Mouse (Mus musculus) left cerebral cortex, postnatal 36 days (tissue): ENCODE measurements around the gene Hoxd10. TPM values are rescaled to one million over a fixed set of nuclear protein-coding genes. Genes with fewer than 3 reads are reported as not detected.
A peak's percentile ranks its signal among the peaks of the same experiment; 100 is the strongest.

Experiments
- DNase-seq, 2 experiments: peaks; one replicate each; pipeline ENCODE4 v3.0.0; 2021 to 2022; ENCODE audit warnings: low spot score in 2 of 2, mixed read lengths in 1 of 2
- intact Hi-C: fragments of 180-260 bp; cut with DNase I; formaldehyde crosslinking; loops from one replicate; pipeline ENCODE4 v1.15.1; 2025
- microRNA-seq: library from miRNA; unstranded; fragments of <30 nt; microRNA quantifications from one replicate; pipeline ENCODE4 v1.2.0, GENCODE M21; 2022
- total RNA-seq, 2 experiments: library from RNA; stranded (reverse); gene quantifications; 2 replicates each; pipeline ENCODE4 v1.2.3; 2021

The Hoxd10 gene
- total RNA-seq, 2 experiments from 2014 or later: not detected

- DNase-seq: no peak
- intact Hi-C loops: loop anchor here (5.0 kb wide), 2 partner anchors 43 to 83 kb away; partner anchors contain the start of gene Hoxd10
Observed at GRCm38 (mm10) chr2:74734996-74735811, 43.5 kb downstream of the Hoxd10 start.

- intact Hi-C loops: loop anchor here (5.0 kb wide), 1 partner anchor 84 kb away; no protein-coding TSS in a partner anchor
- no peak for DNase-seq
Observed at GRCm38 (mm10) chr2:74735851-74736687, 44.3 kb downstream of the Hoxd10 start.

GRCm38 (mm10) chr2:74736688-74737577 lies 45.2 kb downstream of the Hoxd10 start:
- intact Hi-C loops: loop anchor here (5.0 kb wide), 1 partner anchor 85 kb away; no protein-coding TSS in a partner anchor
- no peak for DNase-seq

DNA sequence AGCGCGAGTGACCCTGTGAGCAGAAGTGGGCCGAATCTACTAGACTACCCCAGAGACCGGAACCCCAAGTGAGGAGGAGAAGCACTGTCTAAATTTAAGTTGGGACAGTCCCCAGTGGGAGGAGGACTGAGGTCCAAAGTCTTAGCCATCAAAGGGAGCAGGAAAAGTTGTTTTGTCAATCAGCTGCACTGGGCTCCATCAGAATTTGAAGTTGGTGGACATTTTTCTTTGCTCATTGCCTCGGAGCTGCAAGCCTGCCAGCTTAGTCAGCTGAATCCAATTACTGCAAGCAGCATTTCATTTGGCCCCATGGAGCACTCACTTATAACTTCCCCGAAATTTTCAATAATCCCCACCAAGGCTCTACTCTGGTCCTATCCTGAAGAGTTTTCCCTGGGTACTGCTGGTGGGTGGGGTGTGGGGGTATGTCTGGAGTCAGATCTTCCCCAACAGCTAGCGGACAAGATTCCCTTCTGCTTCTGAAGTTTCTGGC lies 45.9 kb downstream of the Hoxd10 start:
- DNase-seq: no peak
- intact Hi-C loops: loop anchor here (5.0 kb wide), 1 partner anchor 85 kb away; no protein-coding TSS in a partner anchor

- intact Hi-C loops: loop anchor here (5.0 kb wide), 1 partner anchor 87 kb away; no protein-coding TSS in a partner anchor
- DNase-seq: no peak
Observed at GRCm38 (mm10) chr2:74738623-74739475, 47.1 kb downstream of the Hoxd10 start.

- DNase-seq: no peak
- intact Hi-C loops: loop anchor here (5.0 kb wide), 1 partner anchor 87 kb away; no protein-coding TSS in a partner anchor
Observed at GRCm38 (mm10) chr2:74739476-74739800, 47.7 kb downstream of the Hoxd10 start.

DNA sequence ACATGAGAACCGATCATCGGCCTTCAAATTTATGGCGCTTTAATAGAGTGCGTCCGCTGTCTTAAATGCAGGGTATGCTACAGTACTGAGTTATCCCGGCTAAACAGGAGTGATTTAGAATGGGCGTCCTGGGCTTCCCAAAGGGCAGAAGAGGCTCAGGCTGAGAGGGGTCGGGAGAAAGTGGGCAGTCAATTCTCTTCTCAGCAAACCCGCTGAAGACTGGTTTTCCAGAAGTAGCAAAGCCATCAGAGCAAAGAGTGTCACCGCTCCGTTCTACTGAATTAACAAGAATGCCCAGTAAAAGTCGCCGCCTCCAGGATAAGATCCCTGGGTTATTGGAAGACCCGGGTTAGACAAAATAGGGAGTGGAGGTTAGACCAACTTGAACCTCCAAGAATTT lies 48.1 kb downstream of the Hoxd10 start:
- no peak for DNase-seq

DNA sequence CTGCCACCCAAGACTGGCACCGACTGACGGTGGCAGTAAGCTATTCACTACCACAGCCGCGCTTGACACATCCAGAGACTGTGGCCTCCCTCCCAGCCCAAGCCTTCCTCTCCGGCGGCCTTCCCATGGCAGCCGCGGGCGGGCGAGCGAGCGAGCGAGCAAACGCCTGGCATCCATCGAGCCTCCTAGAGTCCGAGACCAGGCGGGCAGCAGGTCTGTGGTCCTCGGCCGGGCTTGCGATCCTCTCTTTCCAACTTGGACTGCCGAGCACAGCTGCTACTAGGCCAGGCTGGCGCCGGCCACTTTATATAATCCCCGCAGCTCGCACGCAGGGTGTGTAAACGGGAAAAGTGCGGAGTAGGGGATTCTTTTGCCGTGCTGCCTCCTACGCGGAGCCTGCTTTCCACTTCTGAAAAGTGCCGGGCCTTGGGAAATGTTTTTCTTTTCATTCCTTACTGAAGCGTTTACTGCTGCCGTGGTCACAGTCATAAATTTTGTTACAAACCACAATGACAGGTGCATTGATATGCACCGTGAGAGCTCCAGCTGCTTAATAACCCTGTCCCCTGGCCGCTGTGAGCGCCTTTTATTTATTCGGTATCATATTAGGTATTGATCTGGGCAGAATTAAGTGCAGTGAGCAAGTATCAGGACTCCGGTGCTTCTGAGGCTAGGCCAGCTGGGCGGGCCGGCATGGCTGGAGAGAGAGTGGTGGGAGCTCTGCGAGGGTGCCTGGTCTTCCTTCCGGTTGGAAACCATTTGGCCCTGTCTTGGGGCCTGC lies 48.8 kb downstream of the Hoxd10 start:
- intact Hi-C loops: no loop called here
- no peak for DNase-seq

More for the DNA sequence above, 48.1 kb downstream of the Hoxd10 start:
- intact Hi-C loops: loop anchor here (5.0 kb wide), 1 partner anchor 88 kb away; no protein-coding TSS in a partner anchor

DNA sequence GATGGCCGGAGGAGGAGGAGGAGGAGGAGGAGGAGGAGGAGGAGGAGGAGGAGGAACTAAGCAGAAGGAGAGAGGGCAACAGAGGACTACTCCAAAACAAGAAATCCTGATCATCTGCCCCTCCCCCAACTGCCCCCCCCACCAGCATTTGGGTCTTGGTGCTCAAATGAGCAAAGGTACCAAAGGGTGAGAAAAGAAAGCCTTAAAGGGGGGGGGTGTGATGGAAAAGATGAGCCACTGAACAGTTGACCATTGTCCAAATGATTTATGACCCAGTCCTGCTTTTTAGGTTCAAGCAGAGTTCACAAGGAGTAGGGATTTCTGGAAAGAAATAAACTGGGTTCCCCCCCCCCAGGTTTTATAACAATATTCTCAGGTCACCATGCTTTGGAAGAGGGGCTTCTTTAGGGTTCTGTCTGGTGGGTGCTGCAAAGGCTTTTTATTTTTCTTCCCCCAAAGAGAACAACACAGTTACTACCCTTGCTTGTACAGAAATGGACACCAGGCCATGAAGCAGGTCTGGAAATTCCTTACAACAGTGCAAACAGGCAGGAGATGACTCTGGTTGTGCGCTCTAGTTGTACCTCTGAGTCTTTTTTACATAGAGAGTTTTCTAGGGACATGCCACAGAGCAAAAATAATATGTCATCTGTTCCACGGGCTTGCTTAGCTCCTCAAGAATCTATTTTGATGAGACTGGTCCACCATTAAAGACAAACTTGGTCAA lies 49.7 kb downstream of the Hoxd10 start:
- intact Hi-C loops: no loop called here
- no peak for DNase-seq

GRCm38 (mm10) chr2:74741979-74742277 lies 50.2 kb downstream of the Hoxd10 start:
- intact Hi-C loops: no loop called here
- DNase-seq: no peak

Small RNAs within 50 kb of the gene (microRNA-seq; reads per million reads assigned to microRNA genes)
- gene Gm44463 (not detected), gene Mir10b (27.1 reads per million, percentile 43 among the genes with 10 or more reads in this experiment)

Other genes with a start within 250 kb of the Hoxd10 start
- gene Lnpk, start 112.5 kb upstream of the Hoxd10 start, total RNA-seq: 10 to 100 TPM; 70.4 to 78.0 TPM
- not detected for gene Evx2, start 32.4 kb upstream of the Hoxd10 start, total RNA-seq
- not detected for gene Hoxd13, start 23.6 kb upstream of the Hoxd10 start, total RNA-seq
- gene Hoxd12, start 16.9 kb upstream of the Hoxd10 start, total RNA-seq: not detected
- gene Hoxd11, start 12.4 kb upstream of the Hoxd10 start, total RNA-seq: not detected
- not detected for gene Hoxd9, start 5.8 kb downstream of the Hoxd10 start, total RNA-seq
- not detected for gene Hoxd8, start 12.7 kb downstream of the Hoxd10 start, total RNA-seq
- gene Hoxd3, start 20.0 kb downstream of the Hoxd10 start, total RNA-seq: not detected
- gene Hoxd4, start 20.0 kb downstream of the Hoxd10 start, total RNA-seq: not detected
- not detected for gene Gm28230, start 34.8 kb downstream of the Hoxd10 start, total RNA-seq
- gene Hoxd1, start 71.1 kb downstream of the Hoxd10 start, total RNA-seq: not detected
- gene Mtx2, start 133.9 kb downstream of the Hoxd10 start, total RNA-seq: 10 to 100 TPM; 45.3 to 45.4 TPM